Mouse (Mus musculus): ENCODE measurements around the gene Spns3. TPM values are rescaled to one million over a fixed set of nuclear protein-coding genes. Genes with fewer than 3 reads are reported as not detected.

Gene Spns3
- polyA plus RNA-seq, 1 experiment: not detected

GRCm38 (mm10) chr11:72583092-72583491, 32.8 kb upstream of the Spns3 start:
- TF ChIP-seq MYOG (IDR thresholded peaks at IDR 0.05; ENCODE audit: control insufficient read depth, extremely low read depth, insufficient read length) (no peak), MYOD1 (IDR thresholded peaks at IDR 0.05; ENCODE audit: control insufficient read depth, insufficient read length, low read depth) (no peak), MAX (IDR thresholded peaks at IDR 0.05) (no peak), CTCF (IDR thresholded peaks at IDR 0.05; ENCODE audit: control insufficient read depth, insufficient read depth, insufficient read length) (no peak), FOSL1 (IDR thresholded peaks at IDR 0.05; ENCODE audit: insufficient read depth, low read length, poor library complexity, severe bottlenecking) (no peak), USF1 (IDR thresholded peaks at IDR 0.05; ENCODE audit: low read depth) (no peak), CEBPB (IDR thresholded peaks at IDR 0.05; ENCODE audit: low read depth) (no peak)
- H3K79me2 ChIP-seq (ENCODE audit: control insufficient read depth, insufficient read depth): no peaks in the 10 kb centered on the region
- H3K27me3 ChIP-seq (ENCODE audit: control insufficient read depth, insufficient read depth, insufficient read length): peaks cover 22% of the 10 kb centered on the region
- no peak overlapping the region for H3K4me3 ChIP-seq (ENCODE audit: insufficient read depth, poor library complexity, severe bottlenecking)
- no peaks in the 10 kb centered on the region for H3K79me3 ChIP-seq (ENCODE audit: low read depth)
- no peak overlapping the region for H3ac ChIP-seq (ENCODE audit: control insufficient read depth, insufficient read length, low read depth)
- H3K36me3 ChIP-seq (ENCODE audit: control insufficient read depth, insufficient read depth): no peaks in the 10 kb centered on the region

DNA sequence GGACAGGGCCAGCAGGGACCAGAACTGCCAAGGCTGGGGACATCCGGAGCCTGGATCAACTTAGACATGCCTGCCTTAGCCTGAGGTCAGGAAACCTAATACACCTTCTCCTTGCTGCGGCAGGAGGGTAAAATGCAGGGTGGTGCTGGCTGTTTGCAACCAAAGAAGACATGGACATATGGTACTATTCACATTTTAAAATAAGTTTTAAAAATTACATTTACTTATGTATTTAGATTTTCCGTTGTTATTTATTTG, 32.1 kb upstream of the Spns3 start:
- Histone ChIP-seq H3ac (ENCODE audit: control insufficient read depth, insufficient read length, low read depth) (no peak overlapping the region), H3K27me3 (ENCODE audit: control insufficient read depth, insufficient read depth, insufficient read length) (peaks cover 17% of the 10 kb centered on the region), H3K79me3 (ENCODE audit: low read depth) (no peaks in the 10 kb centered on the region), H3K79me2 (ENCODE audit: control insufficient read depth, insufficient read depth) (no peaks in the 10 kb centered on the region), H3K36me3 (ENCODE audit: control insufficient read depth, insufficient read depth) (no peaks in the 10 kb centered on the region), H3K4me3 (ENCODE audit: insufficient read depth, poor library complexity, severe bottlenecking) (no peak overlapping the region)
- TF ChIP-seq MAX (IDR thresholded peaks at IDR 0.05): no peak
- no peak for TF ChIP-seq MYOG (IDR thresholded peaks at IDR 0.05; ENCODE audit: control insufficient read depth, extremely low read depth, insufficient read length)
- no peak for TF ChIP-seq FOSL1 (IDR thresholded peaks at IDR 0.05; ENCODE audit: insufficient read depth, low read length, poor library complexity, severe bottlenecking)
- TF ChIP-seq CEBPB (IDR thresholded peaks at IDR 0.05; ENCODE audit: low read depth): no peak
- TF ChIP-seq USF1 (IDR thresholded peaks at IDR 0.05; ENCODE audit: low read depth): no peak
- TF ChIP-seq CTCF (IDR thresholded peaks at IDR 0.05; ENCODE audit: control insufficient read depth, insufficient read depth, insufficient read length): no peak
- TF ChIP-seq MYOD1 (IDR thresholded peaks at IDR 0.05; ENCODE audit: control insufficient read depth, insufficient read length, low read depth): no peak

DNA sequence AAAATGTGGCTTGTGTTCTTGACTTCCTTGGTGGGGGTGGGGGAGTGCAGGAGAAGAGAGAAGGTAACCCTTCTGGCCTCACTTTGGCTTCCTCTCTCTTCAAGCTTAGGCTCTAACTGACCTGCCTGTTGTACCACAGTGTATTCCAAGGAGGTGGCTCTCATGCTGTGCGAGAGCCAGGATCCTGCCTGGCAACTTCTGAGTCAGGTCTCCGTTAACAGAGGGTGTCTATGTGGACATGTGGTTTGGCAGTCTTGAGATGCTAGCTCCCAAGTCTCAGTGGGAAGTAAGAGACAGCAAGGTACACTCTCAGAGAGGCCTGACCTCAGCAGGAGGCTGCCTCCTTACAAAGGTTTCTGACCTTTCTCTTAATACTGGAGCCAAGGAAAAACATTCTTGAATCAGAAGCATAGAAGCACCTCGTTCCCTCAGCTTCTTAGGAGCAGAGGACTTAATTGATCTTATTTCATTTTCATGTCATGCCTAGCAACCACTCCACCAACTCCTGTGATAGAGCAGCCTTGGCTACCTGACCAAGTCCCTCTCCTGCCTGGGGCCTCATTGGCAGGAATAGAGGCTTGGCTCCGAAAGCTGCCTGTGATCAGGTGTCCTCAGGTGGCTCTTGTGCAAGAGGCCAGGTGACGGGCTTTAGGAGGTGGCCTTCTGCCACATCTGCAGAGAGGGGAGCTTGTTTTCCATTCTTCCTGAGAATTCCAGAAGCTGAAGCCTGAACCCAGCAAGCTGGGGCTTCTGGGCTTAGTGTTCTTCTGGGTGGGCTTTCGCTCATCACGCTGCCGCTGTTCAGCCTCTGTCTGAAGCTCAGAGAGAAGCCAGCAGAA, 31.5 kb upstream of the Spns3 start:
- Histone ChIP-seq H3K27me3 (ENCODE audit: control insufficient read depth, insufficient read depth, insufficient read length) (peaks cover 17% of the 10 kb centered on the region), H3K36me3 (ENCODE audit: control insufficient read depth, insufficient read depth) (no peaks in the 10 kb centered on the region), H3K79me2 (ENCODE audit: control insufficient read depth, insufficient read depth) (no peaks in the 10 kb centered on the region), H3ac (ENCODE audit: control insufficient read depth, insufficient read length, low read depth) (no peak overlapping the region), H3K4me3 (ENCODE audit: insufficient read depth, poor library complexity, severe bottlenecking) (no peak overlapping the region), H3K79me3 (ENCODE audit: low read depth) (no peaks in the 10 kb centered on the region)
- TF ChIP-seq CTCF (IDR thresholded peaks at IDR 0.05; ENCODE audit: control insufficient read depth, insufficient read depth, insufficient read length) (no peak), MYOD1 (IDR thresholded peaks at IDR 0.05; ENCODE audit: control insufficient read depth, insufficient read length, low read depth) (no peak), CEBPB (IDR thresholded peaks at IDR 0.05; ENCODE audit: low read depth) (no peak), MAX (IDR thresholded peaks at IDR 0.05) (no peak), USF1 (IDR thresholded peaks at IDR 0.05; ENCODE audit: low read depth) (no peak), MYOG (IDR thresholded peaks at IDR 0.05; ENCODE audit: control insufficient read depth, extremely low read depth, insufficient read length) (no peak), FOSL1 (IDR thresholded peaks at IDR 0.05; ENCODE audit: insufficient read depth, low read length, poor library complexity, severe bottlenecking) (no peak)

DNA sequence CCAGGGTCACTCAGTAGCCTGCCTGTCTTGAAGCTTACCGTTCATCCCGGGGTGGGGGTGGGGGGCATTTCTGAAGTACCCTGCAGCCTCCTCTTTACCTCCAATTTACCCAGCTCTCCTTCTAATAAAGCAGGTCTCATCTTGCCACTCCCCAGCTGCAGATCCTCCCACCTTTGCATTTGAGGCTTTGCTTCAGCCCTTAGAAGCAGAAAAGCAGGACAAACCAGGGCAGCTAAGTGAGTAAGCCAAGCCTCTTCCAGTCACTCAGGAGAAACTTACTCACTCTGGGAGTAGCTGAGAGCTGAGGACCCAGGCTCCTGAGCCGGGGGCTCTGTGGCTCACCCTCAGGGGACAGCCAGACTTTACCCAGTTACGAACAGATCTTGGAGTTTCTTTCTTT, 28.2 kb upstream of the Spns3 start:
- Histone ChIP-seq H3K79me2 (ENCODE audit: control insufficient read depth, insufficient read depth) (no peaks in the 10 kb centered on the region), H3K79me3 (ENCODE audit: low read depth) (no peaks in the 10 kb centered on the region), H3ac (ENCODE audit: control insufficient read depth, insufficient read length, low read depth) (no peak overlapping the region), H3K36me3 (ENCODE audit: control insufficient read depth, insufficient read depth) (no peaks in the 10 kb centered on the region), H3K4me3 (ENCODE audit: insufficient read depth, poor library complexity, severe bottlenecking) (no peak overlapping the region), H3K27me3 (ENCODE audit: control insufficient read depth, insufficient read depth, insufficient read length) (peaks cover 17% of the 10 kb centered on the region)
- TF ChIP-seq MAX (IDR thresholded peaks at IDR 0.05) (no peak), USF1 (IDR thresholded peaks at IDR 0.05; ENCODE audit: low read depth) (no peak), MYOG (IDR thresholded peaks at IDR 0.05; ENCODE audit: control insufficient read depth, extremely low read depth, insufficient read length) (no peak), CTCF (IDR thresholded peaks at IDR 0.05; ENCODE audit: control insufficient read depth, insufficient read depth, insufficient read length) (no peak), MYOD1 (IDR thresholded peaks at IDR 0.05; ENCODE audit: control insufficient read depth, insufficient read length, low read depth) (no peak), FOSL1 (IDR thresholded peaks at IDR 0.05; ENCODE audit: insufficient read depth, low read length, poor library complexity, severe bottlenecking) (no peak), CEBPB (IDR thresholded peaks at IDR 0.05; ENCODE audit: low read depth) (no peak)

- no peak overlapping the region for H3K4me3 ChIP-seq (ENCODE audit: insufficient read depth, poor library complexity, severe bottlenecking)
These were observed 26.4 kb upstream of the Spns3 start for GRCm38 (mm10) chr11:72576466-72577351.

More at GRCm38 (mm10) chr11:72576466-72577351, 26.4 kb upstream of the Spns3 start:
- no peaks in the 10 kb centered on the region for H3K79me3 ChIP-seq (ENCODE audit: low read depth)
- peaks cover 5% of the 10 kb centered on the region for H3K27me3 ChIP-seq (ENCODE audit: control insufficient read depth, insufficient read depth, insufficient read length)
- H3ac ChIP-seq (ENCODE audit: control insufficient read depth, insufficient read length, low read depth): no peak overlapping the region
- H3K79me2 ChIP-seq (ENCODE audit: control insufficient read depth, insufficient read depth): no peaks in the 10 kb centered on the region
- no peaks in the 10 kb centered on the region for H3K36me3 ChIP-seq (ENCODE audit: control insufficient read depth, insufficient read depth)
- TF ChIP-seq CEBPB (IDR thresholded peaks at IDR 0.05; ENCODE audit: low read depth): no peak
- no peak for TF ChIP-seq FOSL1 (IDR thresholded peaks at IDR 0.05; ENCODE audit: insufficient read depth, low read length, poor library complexity, severe bottlenecking)
